Mouse (Mus musculus) cerebellum, adult 9-10 months (tissue): ENCODE results near the gene Cntnap1.

ENCODE experiments used
- DNase-seq: peaks from one replicate; pipeline ENCODE4 v3.0.0; 2022

Gene Cntnap1

DNA sequence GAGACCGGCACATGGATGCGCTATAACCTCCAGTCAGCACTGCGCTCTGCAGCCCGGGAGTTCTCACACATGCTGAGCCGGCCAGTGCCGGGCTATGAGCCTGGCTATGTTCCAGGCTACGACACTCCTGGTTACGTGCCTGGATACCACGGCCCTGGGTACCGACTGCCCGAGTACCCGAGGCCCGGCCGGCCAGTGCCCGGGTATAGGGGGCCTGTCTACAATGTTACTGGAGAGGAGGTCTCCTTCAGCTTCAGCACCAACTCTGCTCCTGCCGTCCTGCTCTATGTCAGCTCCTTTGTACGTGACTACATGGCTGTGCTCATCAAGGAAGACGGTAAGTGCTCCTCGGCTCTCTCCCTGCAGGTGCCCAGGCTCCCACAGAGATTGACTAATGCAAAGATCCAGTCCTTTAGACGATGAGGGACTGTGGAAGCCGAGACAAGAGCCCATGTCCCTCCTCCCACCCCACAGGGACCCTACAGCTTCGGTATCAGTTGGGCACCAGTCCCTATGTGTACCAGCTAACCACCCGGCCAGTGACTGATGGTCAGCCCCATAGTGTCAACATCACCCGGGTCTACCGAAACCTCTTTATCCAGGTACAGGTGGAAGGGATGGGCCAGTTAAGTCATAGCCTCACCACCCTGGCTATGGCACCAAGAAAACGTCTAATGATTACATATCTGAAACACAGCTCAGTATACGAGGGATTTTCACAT lies 16.4 kb downstream of the Cntnap1 start:
- DNase-seq, result peak; percentile 76

DNA sequence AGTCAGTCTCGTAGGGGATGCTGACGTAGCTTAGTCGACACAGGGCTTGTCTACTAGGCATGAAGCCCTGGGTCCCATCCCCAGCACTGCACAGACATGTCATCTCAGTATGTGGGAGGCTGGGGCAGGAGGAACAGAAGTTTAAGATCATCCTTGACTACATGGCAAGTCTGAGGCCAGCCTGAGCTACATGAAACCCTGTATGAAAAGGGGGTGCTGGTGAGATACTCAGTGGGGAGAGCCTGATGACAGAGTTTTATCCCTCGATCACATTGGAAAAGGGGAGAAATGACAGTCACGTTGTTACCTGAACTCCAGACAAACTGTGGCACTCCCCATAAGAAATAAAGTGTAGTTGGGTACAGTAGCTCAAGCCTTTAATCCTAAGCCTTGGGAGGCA lies 17.2 kb downstream of the Cntnap1 start:
- DNase-seq, result peak; percentile 51

DNA sequence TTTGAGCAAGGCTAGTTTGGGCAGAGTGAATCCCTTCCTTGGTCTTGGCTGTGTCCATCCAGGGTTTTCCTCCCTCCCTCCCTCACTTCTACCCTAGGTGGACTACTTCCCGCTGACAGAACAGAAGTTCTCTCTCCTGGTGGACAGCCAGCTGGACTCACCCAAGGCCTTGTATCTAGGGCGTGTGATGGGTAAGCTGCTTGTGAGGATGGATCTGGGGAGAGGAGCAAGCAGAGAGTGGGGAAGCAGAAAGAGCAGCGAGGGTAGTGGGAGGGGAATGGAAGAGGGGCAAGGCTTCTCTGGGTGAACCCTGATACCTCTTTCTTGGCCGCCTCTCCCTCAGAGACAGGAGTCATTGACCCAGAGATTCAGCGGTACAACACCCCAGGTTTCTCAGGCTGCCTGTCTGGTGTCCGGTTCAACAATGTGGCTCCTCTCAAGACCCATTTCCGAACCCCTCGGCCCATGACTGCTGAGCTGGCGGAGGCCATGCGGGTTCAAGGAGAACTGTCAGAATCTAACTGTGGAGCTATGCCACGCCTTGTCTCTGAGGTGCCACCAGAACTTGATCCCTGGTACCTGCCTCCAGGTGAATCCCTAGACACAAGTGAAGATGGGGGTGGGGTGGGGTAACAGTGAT lies 18.0 kb downstream of the Cntnap1 start:
- peak; percentile 96 for DNase-seq

DNA sequence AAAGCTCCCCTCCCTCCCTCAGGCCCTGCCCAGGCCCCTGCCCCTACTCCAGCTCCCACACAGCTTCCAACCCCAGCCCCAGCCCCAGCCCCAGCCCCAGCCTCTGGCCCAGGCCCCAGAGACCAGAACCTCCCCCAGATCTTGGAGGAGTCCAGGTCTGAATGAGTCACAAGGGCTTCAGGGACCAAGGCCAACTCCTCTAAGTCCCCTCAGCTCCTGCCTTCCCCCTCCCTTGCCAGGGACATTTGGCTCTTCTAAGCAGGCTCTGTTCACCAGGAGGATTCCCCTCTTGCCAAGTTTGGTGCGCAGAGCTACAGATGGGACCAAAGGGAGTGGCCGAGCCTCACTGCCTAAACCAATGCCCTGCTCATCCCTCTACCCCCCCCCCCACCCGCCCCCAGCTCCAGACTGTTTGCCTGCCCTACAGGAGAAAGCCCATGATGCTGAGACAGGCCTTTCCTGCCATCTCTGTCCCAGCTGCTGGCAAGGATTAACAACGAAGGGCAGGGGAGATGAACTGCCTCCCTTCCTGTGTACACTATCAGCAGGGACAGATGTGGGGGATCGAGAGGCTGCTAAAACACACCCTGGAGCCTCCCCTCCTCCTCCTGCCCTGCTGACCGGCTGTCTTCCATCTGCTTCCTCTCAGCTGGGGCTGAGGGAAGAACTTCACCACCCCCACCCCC lies 19.3 kb downstream of the Cntnap1 start:
- DNase-seq, result peak; percentile 96

DNA sequence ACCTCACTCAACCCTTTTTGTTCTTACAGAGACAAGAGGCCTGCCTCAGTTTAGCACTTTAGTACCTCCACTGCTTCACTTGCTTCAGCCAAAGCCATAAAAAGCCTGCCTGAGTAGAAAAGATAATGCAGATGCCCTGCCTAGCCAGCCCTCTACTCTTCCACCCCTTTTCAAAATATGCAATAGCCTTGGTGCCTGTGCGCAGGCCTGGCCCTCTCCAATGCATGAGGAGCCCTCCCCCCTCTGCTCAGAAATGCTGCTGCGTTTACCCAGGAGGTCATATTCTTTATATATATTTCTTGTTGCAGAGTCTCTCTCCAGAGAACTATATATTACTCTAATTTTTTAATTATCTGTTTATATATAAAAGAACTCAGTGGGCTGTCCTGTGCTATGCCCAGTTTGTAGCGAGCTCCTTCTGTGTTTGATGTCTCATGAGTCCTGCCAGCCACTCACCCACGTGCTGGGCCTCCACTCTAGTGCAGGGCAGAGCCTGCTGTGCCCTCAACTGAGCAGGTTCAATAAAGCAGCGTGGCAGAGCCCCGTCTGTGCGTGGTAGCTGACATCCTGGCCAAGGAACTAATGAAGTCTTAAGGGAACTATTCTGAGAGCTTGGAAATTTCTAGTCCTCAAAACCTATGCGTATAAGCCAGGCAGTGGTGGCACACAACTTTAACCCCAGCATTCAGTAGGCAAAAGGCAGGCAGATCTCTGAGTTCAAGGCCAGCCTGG lies 20.0 kb downstream of the Cntnap1 start:
- DNase-seq, result peak; percentile 69

DNA sequence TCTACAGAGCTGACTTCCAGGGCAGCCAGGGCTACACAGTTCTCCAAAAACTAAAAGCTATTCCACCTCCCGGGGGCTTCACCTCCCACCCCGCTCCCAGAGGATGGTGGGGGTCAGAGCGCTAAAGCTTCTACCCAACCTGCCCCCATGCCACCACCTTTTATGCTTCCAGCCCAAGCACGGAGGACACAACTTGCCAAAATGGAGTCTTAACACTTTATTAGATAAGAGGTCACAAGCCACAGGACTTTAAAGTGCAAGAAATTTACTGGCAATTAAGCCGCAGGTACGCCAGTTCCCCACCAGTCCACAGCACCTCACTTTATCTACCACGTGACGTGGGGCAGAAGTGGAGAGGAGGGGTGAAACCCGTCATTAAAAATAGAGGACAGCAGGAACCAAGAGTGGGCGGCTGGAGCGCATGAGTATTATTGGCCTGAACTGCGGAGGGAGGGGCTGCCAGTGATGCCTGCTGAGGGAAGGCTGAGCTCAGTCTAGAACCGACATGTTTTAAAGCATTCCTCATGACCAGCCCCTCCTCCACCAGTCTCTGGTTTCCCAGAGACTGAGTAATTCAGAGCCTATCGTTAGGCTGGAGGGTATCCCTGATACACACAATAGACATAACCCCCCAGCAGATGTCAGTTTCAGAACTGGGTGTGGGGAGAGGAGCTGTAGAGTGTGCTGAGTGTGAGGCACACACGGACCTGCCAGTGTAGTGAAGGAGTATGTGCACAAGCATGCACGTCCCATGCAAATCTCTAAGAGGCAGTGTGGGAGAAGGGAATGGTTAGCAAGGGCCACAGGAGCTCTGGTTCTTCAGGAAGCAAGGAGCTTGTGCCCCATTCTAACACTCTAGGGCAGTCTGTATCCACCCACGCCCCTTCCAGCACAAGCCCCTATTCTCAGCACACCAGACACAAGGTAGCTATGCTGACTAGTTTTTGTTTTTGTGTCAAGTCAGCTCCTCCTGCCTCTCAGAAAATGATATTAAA lies 20.9 kb downstream of the Cntnap1 start:
- peak; percentile 77 for DNase-seq

DNA sequence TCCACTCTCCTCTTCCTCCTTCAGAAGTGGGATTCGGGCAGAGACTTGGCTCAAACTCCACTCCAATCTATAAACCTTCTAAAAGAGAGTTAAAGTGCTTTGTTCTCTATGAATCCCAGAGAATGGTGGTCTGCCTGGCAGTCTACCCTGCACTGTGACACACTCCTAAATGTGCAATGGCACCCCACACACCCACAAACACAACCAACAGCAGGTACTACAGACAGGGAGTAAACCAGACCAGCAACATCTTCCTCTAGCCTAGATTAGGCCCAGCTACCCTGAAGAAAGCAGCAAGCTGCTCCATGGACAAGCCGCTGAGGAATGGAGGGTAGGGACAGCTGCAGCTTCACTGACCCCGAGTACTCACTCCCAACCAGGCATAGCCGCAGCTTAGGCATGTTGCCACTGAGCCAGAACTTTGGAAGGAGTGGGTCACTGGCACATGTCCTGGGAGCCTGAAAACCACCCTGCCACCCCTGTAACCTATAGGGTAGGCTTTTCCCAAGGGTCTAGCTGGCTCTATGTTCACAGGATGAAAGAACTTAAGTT lies 21.7 kb downstream of the Cntnap1 start:
- peak; percentile 61 for DNase-seq

DNA sequence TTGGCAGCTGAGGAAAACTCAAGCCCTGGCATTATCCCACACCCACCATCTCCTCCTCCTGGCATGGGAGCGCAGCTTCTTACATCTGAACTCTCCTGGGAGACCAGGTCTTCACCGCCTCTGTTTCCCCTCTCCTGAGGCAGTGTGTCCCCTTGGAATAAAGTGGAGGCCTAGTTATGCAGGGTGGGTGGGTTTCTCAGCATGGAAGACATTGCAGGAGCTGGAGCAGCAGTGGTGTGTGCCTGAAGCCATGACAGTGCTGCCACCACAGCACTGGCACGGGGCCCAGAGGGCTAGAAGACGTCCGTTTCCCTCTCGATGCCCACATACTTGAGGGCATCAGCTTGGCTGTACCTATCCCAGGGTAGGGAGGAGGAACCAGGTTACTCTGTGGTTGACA lies 22.3 kb downstream of the Cntnap1 start:
- peak; percentile 61 for DNase-seq

DNA sequence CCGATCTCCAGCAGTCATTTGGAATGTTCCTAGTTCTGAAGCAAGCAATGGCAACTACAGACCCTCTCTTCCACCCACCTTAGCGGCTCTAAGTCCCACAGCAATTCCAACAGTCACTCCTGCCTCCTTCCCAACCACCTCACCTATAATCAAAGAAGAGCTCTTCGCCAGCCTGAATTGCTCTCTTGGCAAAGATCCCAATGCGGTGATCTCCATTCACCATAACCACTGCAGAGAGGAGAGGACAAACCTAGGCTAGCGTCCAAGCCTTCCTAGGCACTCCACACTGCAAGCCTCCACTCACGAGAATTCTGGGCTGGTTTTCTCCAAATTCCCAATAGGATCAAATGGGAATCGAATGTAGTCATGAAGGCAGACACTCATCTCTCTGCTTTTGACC lies 22.8 kb downstream of the Cntnap1 start:
- peak; percentile 64 for DNase-seq

DNA sequence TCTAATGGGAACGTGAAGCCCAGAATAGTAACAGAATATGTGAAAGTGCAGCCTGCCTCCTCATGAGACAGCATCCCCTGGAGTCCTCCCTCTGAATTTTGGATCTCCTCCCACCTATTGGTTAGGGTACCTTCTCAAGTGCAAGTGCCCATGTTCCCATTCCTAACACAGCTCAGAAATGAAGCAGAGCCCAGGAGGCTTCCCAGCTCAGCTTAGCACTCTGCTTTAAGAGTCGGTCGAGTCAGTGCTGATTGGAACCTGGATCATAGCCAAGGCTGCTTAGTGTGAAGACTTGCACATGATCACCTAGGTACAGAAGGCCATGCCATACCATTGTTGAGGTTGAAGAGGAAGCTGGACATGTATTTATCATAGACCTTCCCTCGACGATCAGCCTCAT lies 23.8 kb downstream of the Cntnap1 start:
- DNase-seq, result peak; percentile 60

DNA sequence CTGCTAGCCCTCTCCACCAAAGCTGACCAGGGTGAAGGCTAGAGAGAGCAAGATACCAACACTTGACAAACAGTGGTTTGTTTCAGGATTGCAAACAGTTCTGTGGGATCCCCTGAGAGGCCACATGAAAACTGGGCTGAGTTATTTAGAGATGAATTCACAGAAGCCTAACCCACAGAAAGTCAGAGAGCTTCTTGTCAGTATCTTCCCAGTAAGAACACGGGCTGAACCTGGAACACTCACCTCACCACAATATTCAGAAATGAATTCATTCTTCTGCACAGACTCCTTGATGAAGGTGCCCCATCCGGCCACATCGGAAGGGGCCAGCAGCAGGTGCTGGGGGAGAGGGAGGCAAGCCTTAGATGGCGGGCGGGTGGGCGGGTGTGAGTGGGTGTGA lies 24.3 kb downstream of the Cntnap1 start:
- no peak for DNase-seq

DNA sequence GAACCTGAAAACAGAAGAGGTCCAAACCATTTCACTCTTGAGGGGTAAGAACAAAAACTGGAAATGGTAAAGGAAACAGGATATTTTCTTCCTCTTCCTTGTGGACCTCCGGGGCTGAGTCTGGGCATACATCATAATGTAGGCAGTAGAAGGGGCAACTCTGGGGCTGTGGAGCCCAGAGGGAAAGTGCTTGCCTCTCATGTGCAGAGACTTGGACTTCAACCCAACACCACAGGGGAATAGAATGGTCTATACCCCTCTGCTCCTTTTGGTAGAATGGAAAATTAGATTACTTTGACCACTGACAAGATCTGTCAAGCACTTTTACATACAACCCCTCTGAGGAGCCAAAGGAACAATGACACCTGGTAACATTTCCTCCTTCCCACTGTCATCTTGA lies 24.8 kb downstream of the Cntnap1 start:
- DNase-seq, result peak; percentile 25

DNA sequence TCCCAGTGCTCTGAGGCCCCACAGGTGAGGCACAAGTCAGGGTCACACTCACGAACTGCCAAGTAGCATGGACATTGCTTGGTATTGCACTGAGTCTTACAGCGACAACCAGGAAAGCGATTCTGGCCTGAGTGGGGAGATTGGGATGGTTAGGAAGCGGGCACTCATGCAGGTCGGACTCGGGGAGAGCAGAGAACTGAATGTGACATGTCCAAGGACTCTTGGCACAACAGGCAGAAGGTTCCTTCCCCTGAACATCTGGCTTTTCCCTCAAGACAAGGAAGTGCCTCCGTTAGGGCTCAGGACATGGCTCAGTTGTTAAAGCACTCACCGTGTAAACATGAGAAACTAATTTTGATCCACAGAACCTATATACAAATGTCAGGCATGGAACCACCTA lies 25.2 kb downstream of the Cntnap1 start:
- peak; percentile 31 for DNase-seq

DNA sequence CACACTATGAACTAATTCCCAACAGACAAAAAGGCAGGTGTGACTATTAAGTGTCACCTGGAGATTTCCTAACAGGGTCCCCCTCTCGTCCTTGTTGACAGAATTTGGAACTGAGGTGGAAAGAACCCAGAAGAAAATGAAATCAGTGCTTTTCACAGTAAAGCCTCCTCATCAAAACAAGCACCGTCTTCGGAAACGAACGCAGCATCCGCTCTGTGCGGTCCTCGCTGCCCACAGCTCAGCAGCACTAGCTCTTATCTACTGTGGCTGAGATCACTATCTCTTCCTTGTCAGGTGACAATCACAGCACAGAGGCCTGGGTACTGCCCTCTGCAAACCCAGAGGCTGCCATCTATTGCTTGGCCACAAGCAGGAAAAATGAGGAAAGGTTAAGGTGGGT lies 25.9 kb downstream of the Cntnap1 start:
- DNase-seq, result peak; percentile 31

DNA sequence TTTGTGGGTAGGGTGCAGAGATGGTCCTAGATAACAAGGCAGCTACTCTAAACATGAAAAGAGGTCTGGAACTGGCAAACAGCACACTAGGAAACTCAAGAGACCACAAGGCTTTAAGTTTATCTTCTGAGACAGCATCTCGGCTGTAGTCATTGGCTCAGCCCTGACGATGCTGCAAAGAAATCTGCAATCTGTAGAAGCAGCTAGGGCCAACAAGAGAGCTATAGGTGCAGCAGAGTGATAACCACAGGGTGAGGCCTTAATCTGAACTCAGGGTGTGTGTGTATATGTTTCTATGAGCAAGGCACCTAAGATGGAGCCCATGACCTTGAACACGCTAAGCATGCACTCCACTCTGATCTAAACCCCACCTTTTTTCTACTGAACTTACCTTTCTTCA lies 29.2 kb downstream of the Cntnap1 start:
- DNase-seq, result no peak

DNA sequence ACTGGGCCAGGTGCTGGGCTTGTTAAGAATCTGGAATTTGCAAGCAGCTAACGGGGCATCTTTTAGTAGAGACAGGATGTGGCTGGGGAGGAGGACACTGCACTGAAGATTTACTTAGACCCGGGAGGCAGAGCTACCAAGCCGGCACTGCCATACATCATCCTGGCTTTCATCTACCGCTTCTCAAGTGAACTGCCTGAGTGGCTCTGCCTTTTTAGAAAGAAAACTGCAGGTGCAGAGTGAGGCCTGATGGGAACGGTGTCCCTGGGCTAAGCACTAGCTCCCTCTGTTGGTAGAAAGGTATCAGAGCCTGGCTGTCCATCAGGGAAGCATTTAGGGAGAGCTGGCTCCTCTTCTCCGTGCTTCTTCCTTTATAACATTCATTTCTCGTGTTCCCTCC lies 30.7 kb downstream of the Cntnap1 start:
- peak; percentile 90 for DNase-seq

DNA sequence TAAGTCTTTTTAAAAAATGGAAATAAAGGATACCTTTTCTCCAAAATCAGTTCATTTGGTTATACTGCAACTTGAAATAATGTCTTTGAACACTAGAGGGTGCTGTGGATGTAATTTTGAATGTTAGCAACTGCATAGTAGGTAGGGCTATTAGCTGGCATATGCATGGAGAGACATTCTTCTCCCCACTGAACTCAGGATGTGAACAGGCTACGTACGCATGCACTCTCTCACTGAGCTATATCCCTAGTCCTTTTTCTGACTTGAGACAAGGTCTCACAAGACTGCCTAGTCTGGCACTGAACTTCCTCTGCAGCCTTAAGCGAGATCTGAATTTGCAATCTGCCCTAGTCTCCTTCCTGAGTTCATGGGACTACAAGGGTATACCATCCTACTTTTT lies 41.6 kb downstream of the Cntnap1 start:
- DNase-seq, result peak; percentile 87

DNA sequence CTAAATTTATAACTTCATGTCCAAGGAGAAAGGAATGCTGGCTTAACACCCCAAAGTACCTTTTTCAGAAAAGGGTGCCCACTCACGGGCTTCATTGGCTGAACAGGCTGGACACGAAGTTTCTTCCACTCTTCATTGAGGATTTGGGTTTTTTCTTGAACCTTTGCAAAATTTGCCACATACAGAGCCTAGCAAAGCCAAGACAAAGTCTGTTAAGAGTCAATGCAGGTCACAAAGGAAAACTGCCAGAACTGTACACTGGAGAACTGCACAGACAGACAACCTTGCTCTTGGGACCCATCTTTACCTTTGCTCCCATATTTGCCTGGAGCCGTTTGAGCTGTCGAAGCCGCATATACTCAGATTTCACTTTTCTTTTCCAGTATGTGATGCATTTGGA lies 46.6 kb downstream of the Cntnap1 start:
- DNase-seq, result no peak

DNA sequence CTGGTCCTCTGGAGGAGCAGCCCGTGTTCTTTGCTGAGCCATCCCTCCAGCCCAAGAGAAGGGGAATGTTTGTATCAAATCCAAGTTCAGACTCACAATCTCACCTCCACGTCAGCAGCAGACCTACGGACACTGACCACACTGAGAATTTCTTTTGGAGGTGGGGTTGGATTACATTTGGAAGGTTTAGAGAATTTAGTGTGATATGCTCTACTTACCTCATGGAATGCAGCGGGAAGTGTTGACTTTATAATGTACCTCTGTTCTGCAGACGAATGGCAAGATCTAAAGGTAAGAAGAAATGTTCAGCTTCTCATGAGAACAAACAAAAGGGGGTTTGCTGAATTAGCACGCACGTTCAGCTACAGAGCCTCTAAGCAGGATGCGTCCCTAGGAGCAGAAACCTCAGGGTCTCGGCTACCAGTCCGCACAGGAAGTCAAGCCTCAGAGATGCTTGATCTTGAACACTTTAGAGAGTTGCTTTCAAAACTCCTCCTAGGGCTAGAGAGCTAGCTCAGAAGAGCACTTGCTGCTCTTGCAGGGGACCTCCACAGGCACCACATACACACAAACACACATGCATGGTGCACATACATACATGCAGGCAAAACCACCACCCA lies 48.2 kb downstream of the Cntnap1 start:
- no peak for DNase-seq

DNA sequence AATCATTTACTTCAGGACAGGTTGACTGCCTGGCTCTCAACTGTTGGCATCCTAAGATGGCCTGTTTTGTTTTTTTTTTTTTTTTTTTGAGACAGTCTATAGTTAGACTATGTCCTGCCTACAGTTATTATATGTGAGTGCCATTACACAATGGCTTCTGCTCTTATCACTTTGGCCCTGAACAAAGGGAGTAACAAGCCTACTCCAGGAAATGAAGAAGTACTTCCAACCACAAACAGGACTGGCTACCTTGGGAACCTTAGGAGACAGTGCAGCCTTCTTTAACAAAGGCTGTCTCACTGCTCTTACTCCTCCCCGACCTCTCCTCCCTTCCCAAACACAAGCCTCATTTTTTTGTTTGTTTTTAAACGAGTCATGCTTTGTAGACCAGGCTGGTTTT lies 50.5 kb downstream of the Cntnap1 start:
- DNase-seq, result no peak

DNA sequence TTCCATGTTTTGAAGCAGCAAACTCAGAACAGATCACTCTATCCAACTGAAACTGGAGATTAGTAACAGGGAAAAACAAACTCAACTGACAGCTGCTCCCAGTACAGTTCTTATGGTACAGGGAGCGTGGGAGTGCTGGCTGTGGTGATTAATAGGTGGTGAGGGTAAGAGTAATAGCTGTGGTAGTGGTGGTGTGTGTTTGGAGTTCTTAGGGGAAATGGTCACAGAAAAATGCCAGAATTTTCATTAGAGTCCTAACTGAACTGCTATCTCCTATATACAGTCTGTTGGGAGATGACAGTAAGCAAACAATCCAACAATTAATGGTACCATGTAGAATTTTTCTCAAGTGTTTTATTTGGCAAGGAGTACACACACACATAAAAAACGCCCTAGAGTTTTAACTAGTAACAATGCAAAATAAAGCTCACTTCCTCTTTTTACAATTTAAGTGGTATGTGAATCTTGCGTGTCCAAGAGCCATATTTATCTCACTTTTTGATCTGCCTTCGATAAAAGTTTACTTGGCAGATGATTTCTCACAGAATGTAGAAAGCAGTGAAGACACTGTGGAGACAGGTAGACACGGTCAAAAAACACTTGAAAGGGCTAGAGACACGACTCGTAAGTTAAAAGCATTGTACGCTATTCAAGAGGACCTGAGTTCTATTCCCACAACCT lies 51.1 kb downstream of the Cntnap1 start:
- no peak for DNase-seq
